Mouse (Mus musculus) gastrocnemius, postnatal 10 days (tissue): ENCODE data around the gene Dlg4. TPM values are rescaled to one million over a fixed set of nuclear protein-coding genes. Genes with fewer than 3 reads are reported as not detected.

Experiments
- DNase-seq: peaks from one replicate; pipeline ENCODE4 v3.0.0; 2021; ENCODE audit warnings: mixed read lengths
- long read RNA-seq, 2 experiments: library from polyadenylated mRNA; stranded (forward); transcript quantifications; one replicate each; pipeline ENCODE4 v2.0.0; 2021
- total RNA-seq, 2 experiments: library from RNA; stranded (reverse); gene quantifications; 2 replicates each; pipeline ENCODE4 v1.2.3; 2021

Gene Dlg4
- 10 to 100 TPM; 16.5 to 28.7 TPM for total RNA-seq
- long read RNA-seq, experiment 1, partial matches to known transcripts = 3 of 3 reads
- long read RNA-seq, experiment 1, other reads (novel, unspliced or antisense) = 0 of 3 reads
- long read RNA-seq, experiment 2, partial matches to known transcripts = 1 of 2 reads
- long read RNA-seq, experiment 2, other reads (novel, unspliced or antisense) = 0 of 2 reads

- no peak for DNase-seq
These were observed at the start of gene Dlg4 for GRCm38 (mm10) chr11:70016669-70017068. TSS of gene Dlg4 (plus strand) at chr11:70016942.

GRCm38 (mm10) chr11:69968793-69969192, 47.9 kb upstream of the Dlg4 start:
- DNase-seq = no peak

GRCm38 (mm10) chr11:69970222-69970621, 46.5 kb upstream of the Dlg4 start:
- DNase-seq = no peak

GRCm38 (mm10) chr11:69970775-69971174, 46.0 kb upstream of the Dlg4 start:
- no peak for DNase-seq

- DNase-seq = no peak
These were observed 41.8 kb upstream of the Dlg4 start for GRCm38 (mm10) chr11:69974907-69975306.

GRCm38 (mm10) chr11:69976271-69976670, 40.5 kb upstream of the Dlg4 start:
- no peak for DNase-seq

- DNase-seq = no peak
These were observed 36.9 kb upstream of the Dlg4 start for GRCm38 (mm10) chr11:69979827-69980195.

GRCm38 (mm10) chr11:69980196-69981140, 36.3 kb upstream of the Dlg4 start:
- DNase-seq = peak; percentile 97

- no peak for DNase-seq
These were observed 35.5 kb upstream of the Dlg4 start, which contains the start of gene Ctdnep1 for GRCm38 (mm10) chr11:69981141-69981762. TSS of gene Ctdnep1 (plus strand) at chr11:69981156.

GRCm38 (mm10) chr11:69982225-69982624, 34.5 kb upstream of the Dlg4 start, which contains the start of gene Elp5:
TSS of gene Elp5 (minus strand) at chr11:69982517.
- DNase-seq = no peak

GRCm38 (mm10) chr11:69982877-69983276, 33.9 kb upstream of the Dlg4 start:
- DNase-seq = peak; percentile 50

GRCm38 (mm10) chr11:69983377-69983776, 33.4 kb upstream of the Dlg4 start:
- DNase-seq = no peak

- DNase-seq = no peak
These were observed 32.3 kb upstream of the Dlg4 start for GRCm38 (mm10) chr11:69984431-69984830.

- DNase-seq = no peak
These were observed 26.8 kb upstream of the Dlg4 start for GRCm38 (mm10) chr11:69989949-69990348.

GRCm38 (mm10) chr11:69990850-69991691, 25.7 kb upstream of the Dlg4 start, which contains the start of gene Gabarap:
TSS of gene Gabarap (plus strand) at chr11:69991143.
- peak; percentile 94 for DNase-seq

- DNase-seq = no peak
These were observed 25.0 kb upstream of the Dlg4 start for GRCm38 (mm10) chr11:69991711-69992110.

GRCm38 (mm10) chr11:69992396-69992795, 24.3 kb upstream of the Dlg4 start:
- DNase-seq = no peak

- DNase-seq = no peak
These were observed 23.8 kb upstream of the Dlg4 start for GRCm38 (mm10) chr11:69992932-69993331.

- no peak for DNase-seq
These were observed 22.2 kb upstream of the Dlg4 start for GRCm38 (mm10) chr11:69994401-69995090.

- DNase-seq = peak; percentile 93
These were observed 21.3 kb upstream of the Dlg4 start, which contains the start of gene Phf23 for GRCm38 (mm10) chr11:69995391-69995960. TSS of gene Phf23 (plus strand) at chr11:69995777.
